Mouse (Mus musculus): Measurements from ENCODE around the gene 1110057P08Rik. TPM values are rescaled to one million over a fixed set of nuclear protein-coding genes. Genes with fewer than 3 reads are reported as not detected.
"Not testable (repeated sequence)": the region's sequence is repeated elsewhere in the genome, so short reads cannot be mapped to it uniquely, and the experiment has no call there.

The 1110057P08Rik gene
- total RNA-seq (2015) = not detected in 2 replicates
- not detected in 2 replicates for total RNA-seq (2017)

- no peak for ATAC-seq (replicated peaks; ENCODE audit: poor library complexity)
Measured at GRCm38 (mm10) chr16:89174435-89174834, at the start of gene 1110057P08Rik. Gene 1110057P08Rik, plus strand, starts transcription at chr16:89174735.

GRCm38 (mm10) chr16:89140551-89140950 is 34.0 kb upstream of the 1110057P08Rik start, which contains the start of gene Gm6358:
Gene Gm6358, plus strand, starts transcription at chr16:89140851.
- ATAC-seq (replicated peaks; ENCODE audit: poor library complexity) = no peak

GRCm38 (mm10) chr16:89150786-89151185 is 23.7 kb upstream of the 1110057P08Rik start, which contains the start of gene Gm10061:
Gene Gm10061, plus strand, starts transcription at chr16:89151086.
- ATAC-seq (replicated peaks; ENCODE audit: poor library complexity) = no peak

- no peak for ATAC-seq (replicated peaks; ENCODE audit: poor library complexity)
Measured at GRCm38 (mm10) chr16:89157652-89158051, 16.9 kb upstream of the 1110057P08Rik start, which contains the start of gene Gm9789. Gene Gm9789, plus strand, starts transcription at chr16:89157952.

- not testable (repeated sequence) for ATAC-seq (replicated peaks; ENCODE audit: poor library complexity)
Measured at GRCm38 (mm10) chr16:89169190-89169589, 5.3 kb upstream of the 1110057P08Rik start, which contains the start of gene Gm7735. Gene Gm7735, plus strand, starts transcription at chr16:89169490.

- ATAC-seq (replicated peaks; ENCODE audit: poor library complexity) = no peak
Measured at GRCm38 (mm10) chr16:89188621-89189020, 14.1 kb downstream of the 1110057P08Rik start.

GRCm38 (mm10) chr16:89205561-89205960 is 31.0 kb downstream of the 1110057P08Rik start, which contains the start of gene Krtap20-2:
Gene Krtap20-2, plus strand, starts transcription at chr16:89205861.
- ATAC-seq (replicated peaks; ENCODE audit: poor library complexity) = no peak

Other genes with a start within 250 kb of the 1110057P08Rik start
- gene Krtap19-9b, start 242.5 kb upstream of the 1110057P08Rik start, total RNA-seq (2015) = not detected in 2 replicates
- gene Krtap19-9b, start 242.5 kb upstream of the 1110057P08Rik start, total RNA-seq (2017) = not detected in 2 replicates
- not detected in 2 replicates for gene Krtap16-3, start 211.9 kb upstream of the 1110057P08Rik start, total RNA-seq (2015)
- gene Krtap16-3, start 211.9 kb upstream of the 1110057P08Rik start, total RNA-seq (2017) = not detected in 2 replicates
- not detected in 2 replicates for gene Krtap22-2, start 164.0 kb upstream of the 1110057P08Rik start, total RNA-seq (2015)
- gene Krtap22-2, start 164.0 kb upstream of the 1110057P08Rik start, total RNA-seq (2017) = not detected in 2 replicates
- not detected in 2 replicates for gene Gm10229, start 159.5 kb upstream of the 1110057P08Rik start, total RNA-seq (2015)
- gene Gm10229, start 159.5 kb upstream of the 1110057P08Rik start, total RNA-seq (2017) = not detected in 2 replicates
- not detected in 2 replicates for gene Krtap6-1, start 143.0 kb upstream of the 1110057P08Rik start, total RNA-seq (2015)
- not detected in 2 replicates for gene Krtap6-1, start 143.0 kb upstream of the 1110057P08Rik start, total RNA-seq (2017)
- not detected in 2 replicates for gene Gm10228, start 133.3 kb upstream of the 1110057P08Rik start, total RNA-seq (2015)
- not detected in 2 replicates for gene Gm10228, start 133.3 kb upstream of the 1110057P08Rik start, total RNA-seq (2017)
- gene Krtap6-5, start 126.9 kb upstream of the 1110057P08Rik start, total RNA-seq (2015) = not detected in 2 replicates
- gene Krtap6-5, start 126.9 kb upstream of the 1110057P08Rik start, total RNA-seq (2017) = not detected in 2 replicates
- not detected in 2 replicates for gene 1110025L11Rik, start 110.7 kb upstream of the 1110057P08Rik start, total RNA-seq (2015)
- gene 1110025L11Rik, start 110.7 kb upstream of the 1110057P08Rik start, total RNA-seq (2017) = not detected in 2 replicates
- not detected in 2 replicates for gene Krtap6-3, start 90.7 kb upstream of the 1110057P08Rik start, total RNA-seq (2015)
- gene Krtap6-3, start 90.7 kb upstream of the 1110057P08Rik start, total RNA-seq (2017) = not detected in 2 replicates
- gene Gm6358, start 33.9 kb upstream of the 1110057P08Rik start, total RNA-seq (2015) = not detected in 2 replicates
- gene Gm6358, start 33.9 kb upstream of the 1110057P08Rik start, total RNA-seq (2017) = not detected in 2 replicates
- not detected in 2 replicates for gene Gm10061, start 23.6 kb upstream of the 1110057P08Rik start, total RNA-seq (2015)
- not detected in 2 replicates for gene Gm10061, start 23.6 kb upstream of the 1110057P08Rik start, total RNA-seq (2017)
- gene Gm9789, start 16.8 kb upstream of the 1110057P08Rik start, total RNA-seq (2015) = not detected in 2 replicates
- gene Gm9789, start 16.8 kb upstream of the 1110057P08Rik start, total RNA-seq (2017) = not detected in 2 replicates
- gene Gm7735, start 5.2 kb upstream of the 1110057P08Rik start, total RNA-seq (2015) = not detected in 2 replicates
- not detected in 2 replicates for gene Gm7735, start 5.2 kb upstream of the 1110057P08Rik start, total RNA-seq (2017)
- gene Krtap20-2, start 31.1 kb downstream of the 1110057P08Rik start, total RNA-seq (2015) = not detected in 2 replicates
- not detected in 2 replicates for gene Krtap20-2, start 31.1 kb downstream of the 1110057P08Rik start, total RNA-seq (2017)
- not detected in 2 replicates for gene Krtap21-1, start 229.1 kb downstream of the 1110057P08Rik start, total RNA-seq (2015)
- not detected in 2 replicates for gene Krtap21-1, start 229.1 kb downstream of the 1110057P08Rik start, total RNA-seq (2017)
- gene Krtap6-2, start 245.4 kb downstream of the 1110057P08Rik start, total RNA-seq (2015) = not detected in 2 replicates
- not detected in 2 replicates for gene Krtap6-2, start 245.4 kb downstream of the 1110057P08Rik start, total RNA-seq (2017)